Mouse (Mus musculus) embryo, embryonic 9.5 days (tissue): ENCODE results near the gene Prodh2.
"Not testable (repeated sequence)": the region's sequence is repeated elsewhere in the genome, so short reads cannot be mapped to it uniquely, and the experiment has no call there.

ENCODE experiments used
- DNase-seq: peaks from one replicate; pipeline ENCODE4 v3.0.0-alpha.2; 2017; ENCODE audit errors: extremely low spot score

Gene Prodh2

DNA sequence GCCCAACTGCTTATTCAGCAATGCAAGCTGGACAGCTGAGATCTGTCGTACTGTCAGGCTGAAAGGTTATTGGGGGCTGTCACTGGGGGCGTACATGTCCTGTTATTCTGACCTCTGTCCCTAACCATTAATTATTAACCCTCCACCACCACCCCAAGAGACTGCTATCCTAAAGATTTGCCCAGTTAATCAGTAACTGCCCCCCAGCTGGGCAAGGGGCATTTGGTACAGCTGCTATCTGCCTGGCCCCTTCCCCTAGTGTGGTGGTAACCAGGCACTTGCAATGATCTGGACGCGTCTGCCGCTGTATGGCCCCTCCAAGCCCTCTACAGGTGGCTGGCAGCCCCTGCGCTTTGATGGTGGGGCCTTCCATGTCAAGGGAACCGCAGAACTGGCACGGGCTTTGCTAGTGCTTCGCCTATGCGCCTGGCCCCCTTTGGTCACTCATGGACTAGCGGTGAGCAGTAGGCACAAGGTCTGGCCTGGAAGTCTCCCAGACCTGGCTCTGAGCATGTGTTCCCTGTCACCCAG, at the start of gene Prodh2:
TSS of gene Prodh2 (plus strand) at position 222 of the 531 bp plus-strand sequence.
- DNase-seq, result no peak

GRCm38 (mm10) chr7:30443696-30444095, 49.7 kb upstream of the Prodh2 start:
- no peak for DNase-seq

DNA sequence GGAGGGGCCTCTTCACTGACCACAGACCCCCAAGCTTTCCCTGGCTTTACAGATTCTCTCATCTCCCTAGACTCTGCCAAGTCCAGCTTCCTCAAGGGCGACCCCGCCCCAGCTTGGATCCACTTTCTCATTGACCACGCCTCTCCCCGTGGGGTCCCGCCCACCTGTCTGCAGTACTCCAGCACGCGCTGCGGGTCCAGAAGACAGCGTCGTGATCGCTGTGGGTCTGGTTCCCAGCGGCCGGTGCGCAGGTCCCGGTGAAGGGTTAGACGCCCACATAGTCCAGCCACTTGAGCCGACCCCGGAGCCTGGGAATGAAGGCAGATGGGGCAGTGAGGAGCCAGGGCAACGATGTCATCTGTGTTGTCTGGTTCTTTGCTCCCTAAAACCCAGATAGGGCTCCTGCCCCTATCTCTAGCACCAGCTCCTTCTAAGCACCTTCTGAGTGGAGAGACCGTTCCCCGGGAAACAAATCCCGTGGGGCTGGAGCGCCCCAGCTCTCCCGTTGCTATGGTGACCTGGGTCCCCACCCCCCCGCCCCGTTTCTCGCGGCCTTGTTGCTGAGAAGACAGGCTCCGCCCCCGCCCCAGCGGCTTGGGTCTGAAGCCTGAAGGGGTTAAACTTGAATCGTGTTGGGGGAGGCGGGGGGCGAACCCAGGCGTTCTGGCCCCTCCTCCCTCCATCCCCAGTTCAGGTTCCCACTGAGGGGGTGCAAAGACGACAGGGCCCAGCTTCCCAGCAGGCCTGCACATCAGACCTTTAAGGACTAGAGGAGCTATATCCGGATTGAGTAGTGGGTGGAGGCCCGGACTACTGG, 49.1 kb upstream of the Prodh2 start:
- peak; percentile 53 for DNase-seq

DNA sequence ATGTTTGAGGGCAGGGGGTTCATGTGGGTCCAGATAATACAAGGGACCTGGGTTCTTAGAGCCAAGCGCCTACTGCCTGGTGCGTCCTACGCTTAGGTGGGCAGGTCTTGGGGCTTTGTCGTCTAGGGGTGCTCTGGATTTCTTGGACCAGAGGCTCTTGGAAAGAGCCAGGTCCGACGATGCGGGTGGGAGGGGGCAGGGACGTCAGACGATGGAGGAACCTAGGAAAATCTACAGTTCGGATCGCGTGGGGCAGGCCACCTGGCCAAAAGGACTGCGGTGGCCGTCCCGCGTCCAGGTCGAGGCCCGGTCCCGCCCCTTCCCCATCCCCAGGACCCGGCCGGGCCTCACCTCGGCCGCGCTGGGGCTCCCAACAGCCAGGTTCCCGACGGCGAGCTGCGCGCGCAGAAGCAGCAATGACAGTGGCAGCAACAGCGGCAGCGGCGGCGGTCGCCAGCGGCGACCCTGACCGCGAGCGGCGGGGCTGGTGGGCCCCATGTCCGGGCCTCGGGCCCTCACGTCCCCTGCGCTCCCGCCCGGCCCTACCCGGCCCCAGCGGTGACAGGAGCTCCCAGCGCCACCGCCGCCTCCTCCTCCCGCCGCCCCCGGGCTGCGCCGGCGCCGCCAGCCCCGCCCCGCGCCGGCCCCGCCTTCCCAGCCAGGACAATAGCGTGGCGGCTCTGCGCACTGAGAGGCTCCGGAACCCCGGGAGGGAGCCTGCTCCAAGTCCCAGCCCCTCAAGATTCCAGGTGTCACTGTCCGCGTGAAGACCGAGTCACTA, 48.3 kb upstream of the Prodh2 start, which contains the start of gene Aplp1:
TSS of gene Aplp1 (minus strand) at position 565 of the 781 bp plus-strand sequence.
- DNase-seq, result peak; percentile 67

DNA sequence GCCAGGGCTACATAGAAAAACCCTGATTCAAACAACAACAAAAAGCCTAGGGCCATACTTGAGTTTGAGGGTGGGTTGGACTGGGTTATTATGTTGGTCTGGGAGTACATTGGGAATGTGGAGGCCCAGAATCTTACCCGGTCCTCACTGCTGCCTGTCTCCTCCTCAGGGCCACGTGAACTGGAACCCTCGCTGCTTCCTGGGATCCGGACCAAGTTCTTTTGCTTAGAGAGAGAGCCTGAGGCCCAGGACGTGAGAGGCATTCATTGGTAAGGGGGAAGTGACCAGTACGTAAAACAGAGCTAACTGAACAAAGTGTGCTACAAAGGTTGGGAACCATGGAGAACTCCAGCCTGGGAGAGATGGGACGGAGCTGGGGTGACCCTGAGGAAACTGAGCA, 43.2 kb upstream of the Prodh2 start:
- no peak for DNase-seq

DNA sequence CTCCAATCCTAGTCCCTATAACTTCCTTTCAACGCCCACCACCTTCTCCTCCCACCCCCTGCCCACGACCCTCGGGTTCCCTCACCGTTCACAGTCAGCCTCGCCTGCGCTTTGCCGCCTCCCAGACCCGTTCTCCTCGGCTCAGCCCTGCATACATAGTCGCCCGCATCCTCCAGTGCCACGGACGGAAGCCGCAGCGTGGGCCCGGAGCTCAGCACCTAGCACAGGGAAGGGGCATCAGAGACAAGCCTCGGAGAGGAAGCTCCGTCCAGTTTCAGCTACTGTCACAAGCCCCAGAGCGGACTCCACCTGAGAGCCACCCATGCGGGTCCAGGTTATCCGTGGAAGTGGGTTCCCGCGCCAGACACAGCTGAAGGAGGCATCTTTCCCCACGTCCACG, 40.1 kb upstream of the Prodh2 start:
- no peak for DNase-seq

DNA sequence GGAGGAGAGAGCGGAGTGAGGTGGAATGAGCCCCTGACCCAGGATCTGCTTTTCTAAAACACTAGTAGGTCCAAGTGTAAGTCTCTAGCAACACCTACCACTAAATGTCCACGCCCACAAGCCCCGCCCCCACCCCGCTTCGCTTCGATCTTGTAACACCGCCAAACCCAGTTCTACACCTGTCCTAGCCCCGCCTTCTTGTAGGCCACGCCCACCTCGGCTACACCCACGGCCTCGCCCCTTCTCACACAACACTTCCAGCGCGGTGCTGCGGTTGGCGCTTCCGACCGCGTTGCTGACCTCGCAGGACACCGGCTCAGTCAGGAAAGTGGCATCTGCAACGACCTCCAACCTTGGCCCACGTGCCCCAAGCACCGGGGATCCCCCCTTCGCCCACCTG, 39.7 kb upstream of the Prodh2 start:
- DNase-seq, result no peak

DNA sequence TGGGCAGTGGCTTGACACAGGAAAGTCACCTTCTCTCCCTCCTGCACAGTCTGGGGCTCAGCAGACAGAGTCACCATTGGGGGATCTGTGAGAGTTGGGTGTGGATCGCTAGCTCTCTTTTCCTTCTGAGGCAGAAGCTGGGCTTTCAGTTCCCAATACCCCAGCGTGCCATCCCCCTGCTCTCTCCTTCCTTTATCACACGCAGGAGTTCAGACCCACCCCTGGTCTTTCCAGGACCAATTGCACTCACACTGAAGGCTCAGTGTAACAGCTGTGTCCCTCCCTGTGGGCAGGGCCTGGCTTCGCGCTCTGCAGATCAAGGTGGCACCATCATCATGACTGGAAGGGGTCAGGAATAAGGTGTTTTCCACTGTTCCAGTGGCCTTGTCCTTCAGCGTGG, 39.2 kb upstream of the Prodh2 start:
- DNase-seq, result no peak

- DNase-seq, result no peak
These were observed 36.9 kb upstream of the Prodh2 start for GRCm38 (mm10) chr7:30456487-30456886.

- no peak for DNase-seq
These were observed 36.4 kb upstream of the Prodh2 start for GRCm38 (mm10) chr7:30456911-30457628.

DNA sequence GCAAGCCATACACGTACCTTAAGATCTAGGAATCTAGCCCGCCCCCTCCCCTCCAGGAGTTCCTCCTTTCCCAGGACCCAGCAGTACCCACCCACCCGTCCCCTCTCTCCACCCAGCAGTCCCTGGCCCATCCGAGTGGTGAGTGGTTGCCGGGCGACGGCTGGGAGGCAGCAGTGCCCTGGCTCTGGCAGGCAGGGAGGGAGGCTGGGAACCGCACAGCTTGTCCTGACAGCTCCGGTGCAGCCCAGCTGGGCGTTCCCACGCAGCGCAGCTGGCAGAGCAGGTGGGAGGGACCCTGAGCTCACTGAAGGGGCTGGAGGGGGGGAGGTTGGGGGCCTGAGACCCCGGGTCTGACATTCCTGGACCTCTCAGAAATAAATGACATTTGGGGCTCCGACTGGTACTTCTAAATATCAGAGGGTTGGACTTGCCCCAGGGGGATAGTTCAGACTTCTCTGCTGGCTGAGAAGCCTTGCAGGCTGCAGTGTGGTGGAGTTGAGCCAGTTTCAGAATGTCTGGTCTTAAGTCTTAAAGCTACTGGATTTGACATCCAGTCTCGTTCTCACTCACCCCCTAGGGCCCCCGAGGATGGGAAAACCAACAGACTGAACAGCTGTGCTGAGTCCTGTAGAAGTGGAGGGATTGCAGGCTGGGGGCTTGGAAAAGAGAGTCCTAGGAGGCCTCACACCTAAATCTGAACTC, 35.6 kb upstream of the Prodh2 start, which contains the start of the genes Kirrel2 and Nphs1:
TSS of gene Kirrel2 (minus strand) at position 62 of the 702 bp plus-strand sequence.
TSS of gene Nphs1 (plus strand) at position 687 of the 702 bp plus-strand sequence.
- peak; percentile 48 for DNase-seq

DNA sequence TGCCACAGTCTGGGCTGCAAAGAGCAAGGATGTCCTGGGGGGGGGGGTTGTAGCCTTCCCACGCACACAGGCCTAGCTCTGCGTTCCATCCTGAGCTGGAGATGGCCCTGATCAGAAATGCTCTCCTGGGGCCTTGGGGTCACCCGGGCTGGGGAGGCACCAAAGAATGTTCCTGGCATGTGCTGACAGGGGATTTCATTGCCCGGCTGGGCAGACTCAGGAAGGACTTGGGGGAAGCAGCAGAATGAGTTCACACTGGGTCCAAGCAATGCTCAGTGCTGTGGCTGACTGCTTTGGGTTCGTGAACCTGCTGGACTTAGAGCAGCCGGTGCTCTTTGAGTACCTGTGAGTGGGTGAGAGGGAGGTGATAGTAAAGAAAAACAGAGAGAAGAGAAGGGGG, 33.9 kb upstream of the Prodh2 start:
- DNase-seq, result no peak

DNA sequence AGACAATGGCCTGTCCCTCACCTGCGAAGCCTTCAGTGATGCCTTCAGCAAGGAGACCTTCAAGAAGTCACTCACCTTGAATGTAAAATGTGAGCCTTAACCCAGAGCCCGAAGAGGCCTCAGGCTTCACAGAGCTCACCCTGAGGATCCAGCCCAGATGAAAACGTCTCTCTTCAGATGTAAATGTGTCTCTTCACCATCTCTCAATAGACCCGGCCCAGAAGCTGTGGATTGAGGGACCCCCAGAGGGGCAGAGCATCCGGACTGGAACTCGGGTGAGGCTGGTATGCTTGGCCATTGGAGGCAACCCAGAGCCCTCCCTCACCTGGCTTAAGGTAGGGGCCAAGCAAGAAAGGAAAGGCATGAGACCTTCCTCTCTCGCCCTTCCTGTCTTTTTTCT, 29.9 kb upstream of the Prodh2 start:
- DNase-seq, result no peak

DNA sequence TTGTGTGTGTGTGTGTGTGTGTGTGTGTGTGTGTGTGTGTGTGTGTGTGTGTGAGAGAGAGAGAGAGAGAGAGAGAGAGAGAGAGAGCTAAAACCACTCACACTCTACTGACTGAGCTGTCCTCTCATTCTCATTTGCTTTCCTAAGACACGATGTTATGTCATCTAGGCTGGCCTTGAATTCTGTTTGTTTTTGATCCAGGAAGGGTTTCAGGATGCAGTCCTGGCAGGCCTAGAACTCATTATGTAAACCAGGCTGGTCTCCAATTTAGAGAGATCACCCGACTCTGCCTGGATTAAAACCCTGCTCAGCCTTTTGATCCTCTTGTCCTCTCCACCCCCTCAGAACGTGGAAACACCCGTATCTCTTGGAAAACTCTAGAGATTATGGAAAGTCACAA, 29.4 kb upstream of the Prodh2 start:
- DNase-seq, result no peak

- DNase-seq, result no peak
These were observed 28.6 kb upstream of the Prodh2 start for GRCm38 (mm10) chr7:30464816-30465300.

- no peak for DNase-seq
These were observed 21.0 kb upstream of the Prodh2 start for GRCm38 (mm10) chr7:30472411-30472810.

- DNase-seq, result no peak
These were observed 18.4 kb upstream of the Prodh2 start for GRCm38 (mm10) chr7:30474999-30475398.

DNA sequence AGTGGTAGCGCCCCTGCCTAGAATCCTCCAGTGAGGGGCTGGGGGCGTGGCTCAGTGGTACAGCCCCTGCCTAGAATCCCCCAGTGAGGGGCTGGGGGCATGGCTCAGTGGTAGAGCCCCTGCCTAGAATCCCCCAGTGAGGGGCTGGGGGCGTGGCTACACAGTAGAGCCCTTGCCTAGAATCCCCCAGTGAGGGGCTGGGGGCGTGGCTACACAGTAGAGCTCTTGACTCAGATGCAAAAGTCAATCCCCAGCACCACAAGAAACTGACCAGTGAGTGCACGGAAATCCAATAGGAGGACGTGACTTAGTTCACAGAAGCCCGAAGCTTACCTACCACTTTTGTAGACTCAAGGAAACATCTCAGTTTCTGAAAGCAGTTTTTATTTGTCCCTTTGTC, 17.3 kb upstream of the Prodh2 start:
- DNase-seq, result not testable (repeated sequence)

- DNase-seq, result no peak
These were observed 15.7 kb upstream of the Prodh2 start for GRCm38 (mm10) chr7:30477415-30478381.

DNA sequence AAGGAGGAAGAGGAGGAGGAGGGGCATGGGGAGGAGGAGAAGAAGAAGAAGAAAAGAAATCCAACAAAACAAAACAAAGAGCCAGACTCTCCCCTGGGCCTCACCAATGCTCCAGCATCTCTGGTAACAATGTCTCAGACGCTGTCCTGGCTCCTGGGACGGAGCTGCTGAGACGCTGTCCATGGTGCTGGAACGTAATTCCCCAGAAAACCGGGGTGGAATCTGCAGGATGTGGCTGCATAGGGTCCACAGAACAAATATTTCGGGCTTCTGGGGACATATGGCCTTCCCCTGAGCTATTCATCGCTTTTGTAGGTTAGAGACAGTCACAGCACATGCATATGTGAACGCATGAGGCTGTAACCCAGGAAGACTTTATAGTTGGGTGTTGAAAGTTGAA, 9.2 kb upstream of the Prodh2 start:
- DNase-seq, result peak; percentile 45
